Mouse (Mus musculus) thymus, adult 2 months (tissue): ENCODE results near the gene Gphn. TPM values are rescaled to one million over a fixed set of nuclear protein-coding genes. Genes with fewer than 3 reads are reported as not detected.

Experiments
- DNase-seq: peaks from one replicate; pipeline ENCODE4 v3.0.0; 2021
- H3K27ac ChIP-seq: fragments of 200-500 bp; 2 replicates; pipeline ENCODE4 v1.5.1; 2012; ENCODE audit warnings: low read length, control low read depth; ENCODE audit not compliant: control insufficient read depth, insufficient read depth
- H3K27me3 ChIP-seq: fragments of 200-500 bp; 2 replicates; pipeline ENCODE4 v1.6.1; 2012; ENCODE audit warnings: mild to moderate bottlenecking, low read length, moderate library complexity, mixed read lengths; ENCODE audit not compliant: control insufficient read depth, insufficient read depth
- H3K36me3 ChIP-seq: fragments of 200-500 bp; 2 replicates; pipeline ENCODE4 v1.6.1; 2012; ENCODE audit warnings: mild to moderate bottlenecking, low read length, moderate library complexity; ENCODE audit not compliant: control insufficient read depth, insufficient read depth
- H3K4me1 ChIP-seq: fragments of 200-500 bp; replicated peaks from 2 replicates; pipeline ENCODE4 v1.6.1; 2012; ENCODE audit warnings: low read length; ENCODE audit not compliant: control insufficient read depth, insufficient read depth
- H3K4me3 ChIP-seq: fragments of 200-500 bp; 2 replicates; pipeline ENCODE4 v1.5.1; 2012; ENCODE audit warnings: mild to moderate bottlenecking, low read length, control low read depth, moderate library complexity; ENCODE audit not compliant: control insufficient read depth, insufficient read depth
- CTCF ChIP-seq: fragments of 200-500 bp; IDR thresholded peaks from 2 replicates; pipeline ENCODE4 v1.5.1; 2012; ENCODE audit warnings: mild to moderate bottlenecking, control low read depth, low read length, moderate library complexity, borderline replicate concordance; ENCODE audit not compliant: control insufficient read depth, poor library complexity, insufficient read depth; ENCODE audit errors: extremely low read depth
- POLR2A ChIP-seq: fragments of 200-500 bp; IDR thresholded peaks from 2 replicates; pipeline ENCODE4 v1.6.1; 2012; ENCODE audit warnings: mild to moderate bottlenecking, low read length, control low read depth, moderate library complexity; ENCODE audit not compliant: control insufficient read depth, poor library complexity, insufficient read depth; ENCODE audit errors: extremely low read depth
- WGBS: fragments of 180-500 bp; shearing (Covaris S2); methylation state at CpG from one replicate; pipeline ENCODE4 v1.1.7; 2018; 5-methylcytosine and 5-hydroxymethylcytosine counted together
- polyA plus RNA-seq: library from polyadenylated mRNA; depleted of rRNA; stranded (reverse); fragments of >200 nt; gene quantifications from 2 replicates; pipeline ENCODE4 v1.2.3, GENCODE M21; 2012

Gphn gene
- polyA plus RNA-seq, 1 experiment = 8.2 TPM

DNA sequence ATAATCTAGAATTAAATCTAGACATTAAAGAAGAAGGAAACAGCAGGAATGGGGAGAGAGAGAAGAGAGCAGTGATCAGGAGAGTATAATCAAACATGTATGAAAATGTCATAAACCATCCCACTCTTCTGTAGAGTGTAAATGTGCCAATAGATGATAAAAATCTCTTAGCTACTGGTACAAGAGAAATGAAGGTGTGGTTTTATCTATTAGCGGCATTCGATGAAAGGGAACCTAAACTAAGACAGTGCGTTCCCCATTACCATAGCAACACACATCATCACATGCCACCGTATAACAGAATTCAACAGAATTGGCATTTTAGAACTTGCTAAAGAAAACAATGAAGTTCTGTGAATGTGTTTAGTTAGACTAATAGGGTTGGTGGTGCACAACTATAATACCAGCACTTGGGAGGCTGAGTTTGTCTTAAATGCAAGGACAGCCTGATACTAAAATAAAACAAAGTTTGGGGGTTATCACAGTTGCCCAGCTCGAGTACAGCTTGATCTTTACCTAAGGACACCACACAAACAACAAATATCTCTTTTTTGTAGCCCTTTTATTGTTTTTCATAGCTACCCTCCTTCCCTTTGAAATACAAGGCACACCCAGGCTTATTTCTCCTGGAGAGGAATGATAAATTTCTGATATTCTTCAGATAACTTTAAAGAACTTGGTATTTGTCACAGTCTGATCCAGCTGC lies 452.1 kb downstream of the Gphn start:
- H3K4me3 ChIP-seq = no peak overlapping the region
- no peak overlapping the region for H3K27ac ChIP-seq
- H3K27me3 ChIP-seq = no peaks in the 10 kb centered on the region
- WGBS = 93% methylated on average over 5 of the region's 5 CpGs
- H3K4me1 ChIP-seq = no peaks in the 10 kb centered on the region
- TF ChIP-seq CTCF (no peak), POLR2A (no peak)
- no peak for DNase-seq
- no peaks in the 10 kb centered on the region for H3K36me3 ChIP-seq

DNA sequence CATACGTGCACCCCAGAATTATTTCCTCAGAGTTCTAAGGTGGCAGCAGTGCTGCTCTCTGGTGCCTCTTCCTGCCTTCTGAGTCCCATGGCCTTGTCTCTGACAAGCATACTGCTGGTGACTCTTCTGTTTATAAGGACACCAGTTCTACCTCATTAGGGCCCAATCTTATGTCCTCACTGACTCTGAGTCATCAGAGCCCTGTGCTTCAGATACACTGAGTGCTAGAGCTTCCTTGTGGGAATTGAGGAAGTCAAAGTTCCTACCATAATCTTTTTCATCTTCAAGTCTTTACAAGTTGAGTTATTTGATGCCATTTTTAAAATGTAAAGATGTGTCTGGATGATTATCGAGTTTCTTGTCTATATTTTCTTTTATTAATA lies 452.6 kb downstream of the Gphn start:
- H3K27me3 ChIP-seq = no peaks in the 10 kb centered on the region
- WGBS = 93% methylated on average over 2 of the region's 2 CpGs
- no peaks in the 10 kb centered on the region for H3K4me1 ChIP-seq
- TF ChIP-seq CTCF = no peak
- no peak for DNase-seq
- H3K27ac ChIP-seq = no peak overlapping the region
- H3K4me3 ChIP-seq = no peak overlapping the region
- H3K36me3 ChIP-seq = no peaks in the 10 kb centered on the region

DNA sequence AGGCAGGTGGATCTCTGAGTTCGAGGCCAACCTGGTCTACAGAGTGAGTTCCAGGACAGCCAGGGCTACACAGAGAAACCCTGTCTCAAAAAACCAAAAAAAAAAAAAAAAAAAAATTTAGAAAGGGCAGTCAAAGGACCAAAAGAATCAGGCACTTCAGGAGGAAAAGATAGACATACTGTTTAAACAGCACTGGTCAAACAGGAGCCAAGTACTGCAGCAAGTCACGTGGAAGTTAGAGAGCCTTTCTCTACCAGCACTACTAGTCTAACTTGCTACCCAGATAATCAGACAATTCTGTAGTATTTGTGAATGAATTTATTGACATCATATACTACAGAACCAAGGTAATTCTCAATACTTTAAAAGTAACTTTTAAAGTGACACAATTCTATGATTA lies 454.9 kb downstream of the Gphn start:
- DNase-seq = no peak
- WGBS = 94% methylated on average over 2 of the region's 2 CpGs
- no peak overlapping the region for H3K27ac ChIP-seq
- no peaks in the 10 kb centered on the region for H3K4me1 ChIP-seq
- no peak overlapping the region for H3K4me3 ChIP-seq
- no peaks in the 10 kb centered on the region for H3K27me3 ChIP-seq
- H3K36me3 ChIP-seq = no peaks in the 10 kb centered on the region
- TF ChIP-seq CTCF (no peak), POLR2A (no peak)

DNA sequence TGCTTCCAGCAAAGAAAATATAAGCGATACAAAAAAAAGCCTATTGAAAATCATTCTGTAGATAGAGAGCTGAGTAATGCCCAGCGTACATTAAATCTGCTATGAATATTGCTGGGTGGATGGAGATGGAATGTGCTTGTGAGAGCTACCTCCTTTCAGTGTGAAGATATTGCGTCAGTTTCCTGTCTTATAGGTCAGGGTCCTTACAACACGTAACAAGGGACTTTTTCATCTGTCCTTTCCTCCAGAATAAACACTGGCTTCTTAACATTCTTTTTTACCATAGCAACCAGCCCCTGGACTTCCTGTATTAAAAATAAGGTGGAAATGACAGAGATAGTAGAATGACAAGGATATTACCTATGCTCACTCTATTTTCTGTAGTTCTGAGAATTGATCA lies 456.1 kb downstream of the Gphn start:
- H3K4me1 ChIP-seq = no peaks in the 10 kb centered on the region
- DNase-seq = no peak
- TF ChIP-seq CTCF (no peak), POLR2A (no peak)
- no peaks in the 10 kb centered on the region for H3K27me3 ChIP-seq
- 96% methylated on average over 4 of the region's 4 CpGs for WGBS
- H3K36me3 ChIP-seq = no peaks in the 10 kb centered on the region
- H3K4me3 ChIP-seq = no peak overlapping the region
- no peak overlapping the region for H3K27ac ChIP-seq

DNA sequence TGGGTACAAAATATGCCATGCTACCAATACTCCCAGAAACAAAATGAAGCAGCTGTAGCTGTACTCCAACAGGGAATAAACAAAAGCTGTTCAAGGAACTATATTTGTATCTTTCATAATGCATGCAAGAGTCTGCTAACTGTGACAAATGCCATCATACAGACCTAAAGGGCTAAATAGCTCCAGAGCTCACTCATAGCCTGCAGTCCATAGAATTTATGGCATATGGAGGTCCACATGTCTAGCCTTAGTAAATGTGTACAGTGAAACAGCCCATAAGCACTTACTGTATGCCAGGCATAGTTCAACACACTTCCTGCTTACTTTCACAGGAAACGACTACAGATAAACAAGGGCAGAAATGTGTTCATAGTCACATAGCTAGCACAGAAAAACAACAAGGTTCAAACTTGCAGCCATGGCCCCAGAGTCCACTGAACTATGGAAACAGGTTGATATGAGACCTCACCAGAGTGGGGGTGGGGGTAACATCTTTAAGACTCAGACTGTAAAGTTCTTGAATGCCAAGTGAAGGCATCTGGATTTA lies 459.6 kb downstream of the Gphn start:
- no peaks in the 10 kb centered on the region for H3K27me3 ChIP-seq
- H3K36me3 ChIP-seq = no peaks in the 10 kb centered on the region
- TF ChIP-seq CTCF (no peak), POLR2A (no peak)
- no peak overlapping the region for H3K27ac ChIP-seq
- WGBS = 76% methylated on average over 1 of the region's 1 CpGs
- no peak overlapping the region for H3K4me3 ChIP-seq
- DNase-seq = no peak
- no peaks in the 10 kb centered on the region for H3K4me1 ChIP-seq

DNA sequence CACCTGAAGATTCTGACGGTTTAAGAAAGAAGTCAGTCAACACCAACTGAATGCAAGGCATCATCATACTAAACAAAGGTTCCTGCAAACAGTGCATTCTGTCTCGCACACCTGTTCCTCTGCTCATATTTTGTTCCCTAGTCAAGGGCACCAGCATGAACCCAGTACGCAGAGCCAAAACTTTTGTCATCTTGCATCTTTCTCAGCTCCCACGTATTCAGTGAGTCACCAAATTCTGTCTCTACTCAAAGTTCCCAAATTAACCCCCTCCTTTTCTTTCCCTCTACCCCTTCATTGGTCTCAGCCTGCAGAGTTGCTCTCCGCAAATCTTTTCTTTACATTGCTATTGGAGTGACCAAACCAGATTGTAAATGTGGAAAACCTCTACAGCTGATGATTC lies 462.7 kb downstream of the Gphn start:
- H3K27ac ChIP-seq = no peak overlapping the region
- H3K36me3 ChIP-seq = no peaks in the 10 kb centered on the region
- H3K4me3 ChIP-seq = no peak overlapping the region
- DNase-seq = no peak
- TF ChIP-seq POLR2A (no peak), CTCF (no peak)
- 94% methylated on average over 5 of the region's 5 CpGs for WGBS
- no peaks in the 10 kb centered on the region for H3K27me3 ChIP-seq
- H3K4me1 ChIP-seq = no peaks in the 10 kb centered on the region

DNA sequence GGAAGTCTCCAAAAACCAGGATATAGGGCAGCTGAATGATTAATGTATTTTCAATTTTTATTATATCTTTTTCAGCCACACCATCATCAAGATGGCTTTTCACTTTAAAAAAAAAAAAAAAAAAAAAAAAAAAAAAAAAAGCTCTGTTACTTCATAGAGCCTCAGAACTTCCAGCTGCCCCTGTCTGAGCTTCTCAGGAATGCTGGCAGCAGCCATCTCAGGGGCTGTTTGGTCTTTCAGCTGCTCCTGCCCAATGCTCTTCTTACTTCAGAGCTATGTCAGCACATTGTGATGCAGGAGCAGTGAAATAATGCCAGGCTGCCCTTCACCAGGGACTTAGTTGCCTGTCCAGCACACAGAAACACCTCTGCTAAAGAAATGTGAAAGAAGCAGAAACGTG lies 465.1 kb downstream of the Gphn start, which contains the start of gene Fam71d:
Fam71d (plus strand) TSS at position 211 of the 400 bp plus-strand sequence.
- no peak for DNase-seq
- Histone ChIP-seq H3K4me3 (no peak within 1 kb of the TSS), H3K27ac (no peak within 1 kb of the TSS), H3K4me1 (no peaks in the 10 kb centered on the region), H3K36me3 (no peaks in the 10 kb centered on the region), H3K27me3 (no peaks in the 10 kb centered on the region)
- 88% methylated on average over 1 of the region's 1 CpGs for WGBS
- TF ChIP-seq CTCF (no peak), POLR2A (no peak)
